Mouse (Mus musculus): ENCODE measurements at regions not wholly inside any gene's neighbourhood (a gene's known extent, or its start where the extent isn't known, plus 50 kb on each side); places are given as distances from the start of the nearest gene placed in this dataset.
"Not testable (repeated sequence)": the region's sequence is repeated elsewhere in the genome, so short reads cannot be mapped to it uniquely, and the experiment has no call there.

- no peak for DNase-seq (ENCODE audit: low spot score in 2 of 2)
These were observed 404.2 kb downstream of the 1190002N15Rik start for GRCm38 (mm10) chr9:94133682-94134081.

GRCm38 (mm10) chr9:94131367-94131766 is 406.5 kb downstream of the 1190002N15Rik start:
- DNase-seq (ENCODE audit: low spot score in 2 of 2), result no peak

- peak; percentile 17 to 50 for DNase-seq (ENCODE audit: low spot score in 2 of 2)
These were observed 420.9 kb downstream of the 1190002N15Rik start for GRCm38 (mm10) chr9:94116961-94117360.

GRCm38 (mm10) chr9:94107701-94108100 is 430.2 kb downstream of the 1190002N15Rik start:
- DNase-seq (ENCODE audit: low spot score in 2 of 2), result not testable (repeated sequence)

- DNase-seq (ENCODE audit: low spot score in 2 of 2), result no peak
These were observed 433.2 kb downstream of the 1190002N15Rik start for GRCm38 (mm10) chr9:94104669-94105068.

GRCm38 (mm10) chr9:94101958-94102357 is 435.9 kb downstream of the 1190002N15Rik start:
- DNase-seq (ENCODE audit: low spot score in 2 of 2), result no peak

- DNase-seq (ENCODE audit: low spot score in 2 of 2), result no peak
These were observed 443.1 kb downstream of the 1190002N15Rik start for GRCm38 (mm10) chr9:94094800-94095199.

- DNase-seq (ENCODE audit: low spot score in 2 of 2), result no peak
These were observed 446.1 kb downstream of the 1190002N15Rik start for GRCm38 (mm10) chr9:94091658-94092225.

GRCm38 (mm10) chr9:94089759-94090158 is 448.1 kb downstream of the 1190002N15Rik start:
- no peak for DNase-seq (ENCODE audit: low spot score in 2 of 2)

GRCm38 (mm10) chr9:94083629-94084411 is 454.1 kb downstream of the 1190002N15Rik start:
- DNase-seq (ENCODE audit: low spot score in 2 of 2), result no peak

GRCm38 (mm10) chr9:94074904-94075303 is 463.0 kb downstream of the 1190002N15Rik start:
- DNase-seq (ENCODE audit: low spot score in 2 of 2), result no peak

- DNase-seq (ENCODE audit: low spot score in 2 of 2), result no peak
These were observed 470.8 kb downstream of the 1190002N15Rik start for GRCm38 (mm10) chr9:94067121-94067520.

- DNase-seq (ENCODE audit: low spot score in 2 of 2), result no peak
These were observed 484.7 kb downstream of the 1190002N15Rik start for GRCm38 (mm10) chr9:94053229-94053628.

- DNase-seq (ENCODE audit: low spot score in 2 of 2), result no peak
These were observed 490.0 kb downstream of the 1190002N15Rik start for GRCm38 (mm10) chr9:94047845-94048244.

- DNase-seq (ENCODE audit: low spot score in 2 of 2), result no peak
These were observed 492.3 kb downstream of the 1190002N15Rik start for GRCm38 (mm10) chr9:94045462-94046126.

GRCm38 (mm10) chr9:94023761-94024160 is 514.1 kb downstream of the 1190002N15Rik start:
- DNase-seq (ENCODE audit: low spot score in 2 of 2), result no peak

GRCm38 (mm10) chr9:94021293-94021903 is 516.5 kb downstream of the 1190002N15Rik start:
- no peak for DNase-seq (ENCODE audit: low spot score in 2 of 2)

GRCm38 (mm10) chr9:94016747-94017487 is 521.0 kb downstream of the 1190002N15Rik start:
- DNase-seq (ENCODE audit: low spot score in 2 of 2), result no peak

- no peak for DNase-seq (ENCODE audit: low spot score in 2 of 2)
These were observed 545.7 kb downstream of the 1190002N15Rik start for GRCm38 (mm10) chr9:93992216-93992615.

- no peak for DNase-seq (ENCODE audit: low spot score in 2 of 2)
These were observed 546.7 kb downstream of the 1190002N15Rik start for GRCm38 (mm10) chr9:93991141-93991540.

GRCm38 (mm10) chr9:93981136-93981535 is 556.7 kb downstream of the 1190002N15Rik start:
- DNase-seq (ENCODE audit: low spot score in 2 of 2), result no peak
